Mouse (Mus musculus): ENCODE measurements at regions not wholly inside any gene's neighbourhood (a gene's known extent, or its start where the extent isn't known, plus 50 kb on each side); places are given as distances from the start of the nearest gene placed in this dataset.

GRCm38 (mm10) chr11:38092202-38092601, 856.4 kb upstream of the Tenm2 start:
- H3K27ac ChIP-seq (ENCODE audit: insufficient read depth, low read length): no peak overlapping the region
- WGBS: 89% methylated on average over 2 of the region's 2 CpGs
- TF ChIP-seq POLR2A (IDR thresholded peaks at IDR 0.05; ENCODE audit: borderline replicate concordance, insufficient read depth, low read length) (no peak), CTCF (IDR thresholded peaks at IDR 0.05; ENCODE audit: borderline replicate concordance, insufficient read depth, low read depth, low read length) (no peak)
- H3K4me3 ChIP-seq (replicated peaks; ENCODE audit: insufficient read depth, low read depth, low read length): no peak overlapping the region
- no peak for DNase-seq
- no peaks in the 10 kb centered on the region for H3K4me1 ChIP-seq (ENCODE audit: control insufficient read depth, insufficient read depth, low read length)
- H3K27me3 ChIP-seq (ENCODE audit: control insufficient read depth, insufficient read depth, low read length): no peaks in the 10 kb centered on the region

- no peaks in the 10 kb centered on the region for H3K27me3 ChIP-seq (ENCODE audit: control insufficient read depth, insufficient read depth, low read length)
- H3K4me1 ChIP-seq (ENCODE audit: control insufficient read depth, insufficient read depth, low read length): no peaks in the 10 kb centered on the region
- no peak for TF ChIP-seq CTCF (IDR thresholded peaks at IDR 0.05; ENCODE audit: borderline replicate concordance, insufficient read depth, low read depth, low read length)
- TF ChIP-seq POLR2A (IDR thresholded peaks at IDR 0.05; ENCODE audit: borderline replicate concordance, insufficient read depth, low read length): no peak
- 88% methylated on average over 11 of the region's 11 CpGs for WGBS
- DNase-seq: no peak
- no peak overlapping the region for H3K4me3 ChIP-seq (replicated peaks; ENCODE audit: insufficient read depth, low read depth, low read length)
- no peak overlapping the region for H3K27ac ChIP-seq (ENCODE audit: insufficient read depth, low read length)
Measured at GRCm38 (mm10) chr11:38075171-38075732, 839.5 kb upstream of the Tenm2 start.

GRCm38 (mm10) chr11:38069635-38070034, 833.9 kb upstream of the Tenm2 start:
- TF ChIP-seq CTCF (IDR thresholded peaks at IDR 0.05; ENCODE audit: borderline replicate concordance, insufficient read depth, low read depth, low read length) (no peak), POLR2A (IDR thresholded peaks at IDR 0.05; ENCODE audit: borderline replicate concordance, insufficient read depth, low read length) (no peak)
- H3K27me3 ChIP-seq (ENCODE audit: control insufficient read depth, insufficient read depth, low read length): no peaks in the 10 kb centered on the region
- no peak overlapping the region for H3K4me3 ChIP-seq (replicated peaks; ENCODE audit: insufficient read depth, low read depth, low read length)
- no peak for DNase-seq
- no peaks in the 10 kb centered on the region for H3K4me1 ChIP-seq (ENCODE audit: control insufficient read depth, insufficient read depth, low read length)
- 79% methylated on average over 4 of the region's 4 CpGs for WGBS
- H3K27ac ChIP-seq (ENCODE audit: insufficient read depth, low read length): no peak overlapping the region

- 40% methylated on average over 1 of the region's 1 CpGs for WGBS
- no peak for TF ChIP-seq POLR2A (IDR thresholded peaks at IDR 0.05; ENCODE audit: borderline replicate concordance, insufficient read depth, low read length)
- no peak for TF ChIP-seq CTCF (IDR thresholded peaks at IDR 0.05; ENCODE audit: borderline replicate concordance, insufficient read depth, low read depth, low read length)
- no peak overlapping the region for H3K27ac ChIP-seq (ENCODE audit: insufficient read depth, low read length)
Measured at GRCm38 (mm10) chr11:38067682-38068081, 831.9 kb upstream of the Tenm2 start.

GRCm38 (mm10) chr11:38066091-38066490, 830.3 kb upstream of the Tenm2 start:
- Histone ChIP-seq H3K4me1 (ENCODE audit: control insufficient read depth, insufficient read depth, low read length) (no peaks in the 10 kb centered on the region), H3K27ac (ENCODE audit: insufficient read depth, low read length) (no peak overlapping the region), H3K4me3 (replicated peaks; ENCODE audit: insufficient read depth, low read depth, low read length) (no peak overlapping the region), H3K27me3 (ENCODE audit: control insufficient read depth, insufficient read depth, low read length) (no peaks in the 10 kb centered on the region)
- 77% methylated on average over 5 of the region's 5 CpGs for WGBS
- TF ChIP-seq POLR2A (IDR thresholded peaks at IDR 0.05; ENCODE audit: borderline replicate concordance, insufficient read depth, low read length): no peak
- no peak for TF ChIP-seq CTCF (IDR thresholded peaks at IDR 0.05; ENCODE audit: borderline replicate concordance, insufficient read depth, low read depth, low read length)
- DNase-seq: no peak

More at GRCm38 (mm10) chr11:38067682-38068081, 831.9 kb upstream of the Tenm2 start:
- DNase-seq: peak in 1 of 2 experiments; percentile 17
- H3K4me3 ChIP-seq (replicated peaks; ENCODE audit: insufficient read depth, low read depth, low read length): no peak overlapping the region
- no peaks in the 10 kb centered on the region for H3K4me1 ChIP-seq (ENCODE audit: control insufficient read depth, insufficient read depth, low read length)
- H3K27me3 ChIP-seq (ENCODE audit: control insufficient read depth, insufficient read depth, low read length): no peaks in the 10 kb centered on the region

GRCm38 (mm10) chr11:38060105-38060504, 824.3 kb upstream of the Tenm2 start:
- no peak for DNase-seq
- Histone ChIP-seq H3K4me3 (replicated peaks; ENCODE audit: insufficient read depth, low read depth, low read length) (no peak overlapping the region), H3K27me3 (ENCODE audit: control insufficient read depth, insufficient read depth, low read length) (no peaks in the 10 kb centered on the region), H3K27ac (ENCODE audit: insufficient read depth, low read length) (peak overlapping the region; percentile 75; the same call in 1 of the 2 replicates), H3K4me1 (ENCODE audit: control insufficient read depth, insufficient read depth, low read length) (no peaks in the 10 kb centered on the region)
- TF ChIP-seq POLR2A (IDR thresholded peaks at IDR 0.05; ENCODE audit: borderline replicate concordance, insufficient read depth, low read length) (no peak), CTCF (IDR thresholded peaks at IDR 0.05; ENCODE audit: borderline replicate concordance, insufficient read depth, low read depth, low read length) (no peak)
- WGBS: 66% methylated on average over 2 of the region's 2 CpGs

- 69% methylated on average over 2 of the region's 2 CpGs for WGBS
- H3K4me3 ChIP-seq (replicated peaks; ENCODE audit: insufficient read depth, low read depth, low read length): no peak overlapping the region
- no peak for DNase-seq
Measured at GRCm38 (mm10) chr11:38058896-38059295, 823.1 kb upstream of the Tenm2 start.

GRCm38 (mm10) chr11:38036582-38036981, 800.8 kb upstream of the Tenm2 start:
- no peaks in the 10 kb centered on the region for H3K4me1 ChIP-seq (ENCODE audit: control insufficient read depth, insufficient read depth, low read length)
- H3K27ac ChIP-seq (ENCODE audit: insufficient read depth, low read length): no peak overlapping the region
- H3K27me3 ChIP-seq (ENCODE audit: control insufficient read depth, insufficient read depth, low read length): no peaks in the 10 kb centered on the region
- no peak overlapping the region for H3K4me3 ChIP-seq (replicated peaks; ENCODE audit: insufficient read depth, low read depth, low read length)
- TF ChIP-seq CTCF (IDR thresholded peaks at IDR 0.05; ENCODE audit: borderline replicate concordance, insufficient read depth, low read depth, low read length) (no peak), POLR2A (IDR thresholded peaks at IDR 0.05; ENCODE audit: borderline replicate concordance, insufficient read depth, low read length) (no peak)
- 91% methylated on average over 2 of the region's 2 CpGs for WGBS
- DNase-seq: no peak

More at GRCm38 (mm10) chr11:38058896-38059295, 823.1 kb upstream of the Tenm2 start:
- Histone ChIP-seq H3K27ac (ENCODE audit: insufficient read depth, low read length) (no peak overlapping the region; the same call in 1 of the 2 replicates), H3K4me1 (ENCODE audit: control insufficient read depth, insufficient read depth, low read length) (no peaks in the 10 kb centered on the region), H3K27me3 (ENCODE audit: control insufficient read depth, insufficient read depth, low read length) (no peaks in the 10 kb centered on the region)
- no peak for TF ChIP-seq POLR2A (IDR thresholded peaks at IDR 0.05; ENCODE audit: borderline replicate concordance, insufficient read depth, low read length)
- TF ChIP-seq CTCF (IDR thresholded peaks at IDR 0.05; ENCODE audit: borderline replicate concordance, insufficient read depth, low read depth, low read length): no peak
